Mouse (Mus musculus): ENCODE measurements around the gene Lix1. TPM values are rescaled to one million over a fixed set of nuclear protein-coding genes. Genes with fewer than 3 reads are reported as not detected.

Gene Lix1
- polyA plus RNA-seq, 1 experiment from 2014 or later: 4.8 TPM

GRCm38 (mm10) chr17:17384502-17384901, 18.0 kb upstream of the Lix1 start:
- no peak overlapping the region for H3K9ac ChIP-seq (ENCODE audit: low read length)
- H3K4me2 ChIP-seq (replicated peaks; ENCODE audit: low read depth): no peak overlapping the region
- DNase-seq (ENCODE audit: low spot score): no peak
- no peak for ATAC-seq (ENCODE audit: low FRiP score, low TSS enrichment)
- no peaks in the 10 kb centered on the region for H3K4me1 ChIP-seq (replicated peaks; ENCODE audit: control insufficient read depth, insufficient read depth)
- no peak overlapping the region for H3K27ac ChIP-seq (replicated peaks)
- no peaks in the 10 kb centered on the region for H3K27me3 ChIP-seq (ENCODE audit: control insufficient read depth, insufficient read depth, low read length)
- H3K36me3 ChIP-seq (ENCODE audit: control insufficient read depth, insufficient read depth, low read length): peaks cover 18% of the 10 kb centered on the region
- H3K9me3 ChIP-seq (ENCODE audit: control insufficient read depth, low read length): no peaks in the 10 kb centered on the region
- H3K4me3 ChIP-seq (ENCODE audit: low read depth, low read length): no peak overlapping the region
- TF ChIP-seq EP300 (optimal IDR thresholded peaks at IDR 0.05) (no peak), CTCF (IDR thresholded peaks at IDR 0.05; ENCODE audit: low read depth) (no peak)
- 95% methylated on average over 3 of the region's 3 CpGs for WGBS

- DNase-seq (ENCODE audit: low spot score): no peak
- WGBS: 89% methylated on average over 2 of the region's 2 CpGs
- Histone ChIP-seq H3K27me3 (ENCODE audit: control insufficient read depth, insufficient read depth, low read length) (no peaks in the 10 kb centered on the region), H3K4me3 (ENCODE audit: low read depth, low read length) (no peak overlapping the region), H3K9me3 (ENCODE audit: control insufficient read depth, low read length) (no peaks in the 10 kb centered on the region), H3K4me2 (replicated peaks; ENCODE audit: low read depth) (no peak overlapping the region), H3K4me1 (replicated peaks; ENCODE audit: control insufficient read depth, insufficient read depth) (no peaks in the 10 kb centered on the region), H3K36me3 (ENCODE audit: control insufficient read depth, insufficient read depth, low read length) (peaks cover 14% of the 10 kb centered on the region), H3K27ac (replicated peaks) (no peak overlapping the region), H3K9ac (ENCODE audit: low read length) (no peak overlapping the region)
- no peak for ATAC-seq (ENCODE audit: low FRiP score, low TSS enrichment)
- TF ChIP-seq CTCF (IDR thresholded peaks at IDR 0.05; ENCODE audit: low read depth): peak; percentile 31
- TF ChIP-seq EP300 (optimal IDR thresholded peaks at IDR 0.05): no peak
Measured at GRCm38 (mm10) chr17:17386117-17386516, 16.4 kb upstream of the Lix1 start.

- ATAC-seq (ENCODE audit: low FRiP score, low TSS enrichment) (no peak), DNase-seq (ENCODE audit: low spot score) (no peak)
- H3K36me3 ChIP-seq (ENCODE audit: control insufficient read depth, insufficient read depth, low read length): peaks cover 4% of the 10 kb centered on the region; the same call in 1 of the 2 replicates
- no peak overlapping the region for H3K27ac ChIP-seq (replicated peaks)
- H3K4me2 ChIP-seq (replicated peaks; ENCODE audit: low read depth): no peak overlapping the region
- H3K27me3 ChIP-seq (ENCODE audit: control insufficient read depth, insufficient read depth, low read length): no peaks in the 10 kb centered on the region
- H3K4me1 ChIP-seq (replicated peaks; ENCODE audit: control insufficient read depth, insufficient read depth): no peaks in the 10 kb centered on the region
- 86% methylated on average over 4 of the region's 4 CpGs for WGBS
- no peaks in the 10 kb centered on the region for H3K9me3 ChIP-seq (ENCODE audit: control insufficient read depth, low read length)
- no peak for TF ChIP-seq EP300 (optimal IDR thresholded peaks at IDR 0.05)
- TF ChIP-seq CTCF (IDR thresholded peaks at IDR 0.05; ENCODE audit: low read depth): no peak
- no peak overlapping the region for H3K9ac ChIP-seq (ENCODE audit: low read length)
- H3K4me3 ChIP-seq (ENCODE audit: low read depth, low read length): no peak overlapping the region
Measured at GRCm38 (mm10) chr17:17391823-17392222, 10.6 kb upstream of the Lix1 start.

- H3K9me3 ChIP-seq (ENCODE audit: control insufficient read depth, low read length): no peaks in the 10 kb centered on the region
- 65% methylated on average over 7 of the region's 7 CpGs for WGBS
- peaks cover 4% of the 10 kb centered on the region; the same call in 1 of the 2 replicates for H3K36me3 ChIP-seq (ENCODE audit: control insufficient read depth, insufficient read depth, low read length)
- H3K9ac ChIP-seq (ENCODE audit: low read length): no peak overlapping the region
- ATAC-seq (ENCODE audit: low FRiP score, low TSS enrichment) (no peak), DNase-seq (ENCODE audit: low spot score) (no peak)
- H3K4me3 ChIP-seq (ENCODE audit: low read depth, low read length): no peak overlapping the region
- H3K4me2 ChIP-seq (replicated peaks; ENCODE audit: low read depth): no peak overlapping the region
- H3K4me1 ChIP-seq (replicated peaks; ENCODE audit: control insufficient read depth, insufficient read depth): no peaks in the 10 kb centered on the region
- H3K27ac ChIP-seq (replicated peaks): no peak overlapping the region
- no peaks in the 10 kb centered on the region for H3K27me3 ChIP-seq (ENCODE audit: control insufficient read depth, insufficient read depth, low read length)
- TF ChIP-seq CTCF (IDR thresholded peaks at IDR 0.05; ENCODE audit: low read depth) (peak; percentile 62), EP300 (optimal IDR thresholded peaks at IDR 0.05) (no peak)
Measured at GRCm38 (mm10) chr17:17392863-17393262, 9.6 kb upstream of the Lix1 start.

- 90% methylated on average over 6 of the region's 6 CpGs for WGBS
- ATAC-seq (ENCODE audit: low FRiP score, low TSS enrichment): no peak
Measured at GRCm38 (mm10) chr17:17393300-17393699, 9.2 kb upstream of the Lix1 start.

GRCm38 (mm10) chr17:17394336-17394735, 8.1 kb upstream of the Lix1 start:
- WGBS: 24% methylated on average over 4 of the region's 4 CpGs
- Histone ChIP-seq H3K27ac (replicated peaks) (no peak overlapping the region), H3K36me3 (ENCODE audit: control insufficient read depth, insufficient read depth, low read length) (no peaks in the 10 kb centered on the region), H3K4me3 (ENCODE audit: low read depth, low read length) (no peak overlapping the region), H3K27me3 (ENCODE audit: control insufficient read depth, insufficient read depth, low read length) (no peaks in the 10 kb centered on the region), H3K9me3 (ENCODE audit: control insufficient read depth, low read length) (no peaks in the 10 kb centered on the region), H3K4me2 (replicated peaks; ENCODE audit: low read depth) (no peak overlapping the region), H3K4me1 (replicated peaks; ENCODE audit: control insufficient read depth, insufficient read depth) (no peaks in the 10 kb centered on the region), H3K9ac (ENCODE audit: low read length) (no peak overlapping the region)
- 0 out of 2 replicates have a peak, but pooled peaks have one; percentile 29 for ATAC-seq (ENCODE audit: low FRiP score, low TSS enrichment)
- TF ChIP-seq CTCF (IDR thresholded peaks at IDR 0.05; ENCODE audit: low read depth) (peak; percentile 90), EP300 (optimal IDR thresholded peaks at IDR 0.05) (no peak)
- peak; percentile 59 for DNase-seq (ENCODE audit: low spot score)

More at GRCm38 (mm10) chr17:17393300-17393699, 9.2 kb upstream of the Lix1 start:
- no peak for DNase-seq (ENCODE audit: low spot score)
- no peak overlapping the region for H3K4me3 ChIP-seq (ENCODE audit: low read depth, low read length)
- TF ChIP-seq EP300 (optimal IDR thresholded peaks at IDR 0.05) (no peak), CTCF (IDR thresholded peaks at IDR 0.05; ENCODE audit: low read depth) (no peak)
- H3K36me3 ChIP-seq (ENCODE audit: control insufficient read depth, insufficient read depth, low read length): peaks cover 4% of the 10 kb centered on the region; the same call in 1 of the 2 replicates
- no peak overlapping the region for H3K9ac ChIP-seq (ENCODE audit: low read length)
- H3K4me1 ChIP-seq (replicated peaks; ENCODE audit: control insufficient read depth, insufficient read depth): no peaks in the 10 kb centered on the region
- no peaks in the 10 kb centered on the region for H3K27me3 ChIP-seq (ENCODE audit: control insufficient read depth, insufficient read depth, low read length)
- no peaks in the 10 kb centered on the region for H3K9me3 ChIP-seq (ENCODE audit: control insufficient read depth, low read length)
- H3K27ac ChIP-seq (replicated peaks): no peak overlapping the region
- no peak overlapping the region for H3K4me2 ChIP-seq (replicated peaks; ENCODE audit: low read depth)
